Mouse (Mus musculus): Measurements from ENCODE around the gene Poll. TPM values are rescaled to one million over a fixed set of nuclear protein-coding genes. Genes with fewer than 3 reads are reported as not detected.

Gene Poll
- polyA plus RNA-seq, 1 experiment from 2014 or later, result 13.6 TPM

- Histone ChIP-seq H3K4me2 (no peak overlapping the region), H3K9ac (ENCODE audit: low read depth, low read length) (no peak overlapping the region), H3K36me3 (ENCODE audit: control insufficient read depth, insufficient read depth, low read length) (no peaks in the 10 kb centered on the region), H3K27me3 (ENCODE audit: control insufficient read depth, insufficient read depth, low read length) (no peaks in the 10 kb centered on the region), H3K4me1 (ENCODE audit: control insufficient read depth, insufficient read depth, low read length) (no peaks in the 10 kb centered on the region), H3K9me3 (replicated peaks; ENCODE audit: control insufficient read depth, low read length) (no peaks in the 10 kb centered on the region), H3K4me3 (ENCODE audit: low read depth, low read length) (no peak overlapping the region), H3K27ac (ENCODE audit: low read depth, low read length) (no peak overlapping the region)
- ATAC-seq (replicated peaks; ENCODE audit: insufficient number of reproducible peaks, low FRiP score, low TSS enrichment), result no peak
- WGBS (ENCODE audit: insufficient replicate concordance), result 87% methylated on average over 6 of the region's 6 CpGs
These were observed 35.1 kb upstream of the Poll start for GRCm38 (mm10) chr19:45595481-45595880.

- Histone ChIP-seq H3K4me2 (no peak overlapping the region), H3K9me3 (replicated peaks; ENCODE audit: control insufficient read depth, low read length) (no peaks in the 10 kb centered on the region), H3K27me3 (ENCODE audit: control insufficient read depth, insufficient read depth, low read length) (no peaks in the 10 kb centered on the region), H3K27ac (ENCODE audit: low read depth, low read length) (no peak overlapping the region), H3K4me3 (ENCODE audit: low read depth, low read length) (no peak overlapping the region), H3K4me1 (ENCODE audit: control insufficient read depth, insufficient read depth, low read length) (no peaks in the 10 kb centered on the region), H3K36me3 (ENCODE audit: control insufficient read depth, insufficient read depth, low read length) (no peaks in the 10 kb centered on the region), H3K9ac (ENCODE audit: low read depth, low read length) (no peak overlapping the region)
- no peak for ATAC-seq (replicated peaks; ENCODE audit: insufficient number of reproducible peaks, low FRiP score, low TSS enrichment)
- 72% methylated on average over 7 of the region's 7 CpGs for WGBS (ENCODE audit: insufficient replicate concordance)
These were observed 33.7 kb upstream of the Poll start for GRCm38 (mm10) chr19:45594079-45594478.

DNA sequence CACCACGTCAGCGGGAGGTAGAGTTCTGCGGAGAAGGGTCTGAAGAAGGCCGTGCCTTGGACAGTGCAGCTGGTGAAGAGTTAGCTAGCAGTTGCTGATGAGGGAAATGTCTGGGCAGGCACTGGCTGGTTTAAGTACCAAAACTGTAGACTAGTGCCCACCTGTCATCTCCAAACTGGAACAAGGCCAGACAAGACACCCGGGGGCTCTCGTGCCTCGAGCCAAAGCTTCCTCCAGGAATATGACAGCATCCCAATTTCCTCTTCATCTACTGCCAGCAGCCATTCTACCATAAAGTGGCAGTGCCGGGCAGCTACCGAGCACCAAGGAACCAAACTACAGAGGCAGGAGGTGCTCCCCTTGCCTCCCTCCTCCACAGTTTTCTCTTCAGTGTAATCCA, 32.6 kb upstream of the Poll start:
- Histone ChIP-seq H3K4me1 (ENCODE audit: control insufficient read depth, insufficient read depth, low read length) (no peaks in the 10 kb centered on the region), H3K4me2 (no peak overlapping the region), H3K9ac (ENCODE audit: low read depth, low read length) (no peak overlapping the region), H3K4me3 (ENCODE audit: low read depth, low read length) (no peak overlapping the region), H3K27ac (ENCODE audit: low read depth, low read length) (no peak overlapping the region), H3K27me3 (ENCODE audit: control insufficient read depth, insufficient read depth, low read length) (no peaks in the 10 kb centered on the region), H3K9me3 (replicated peaks; ENCODE audit: control insufficient read depth, low read length) (no peaks in the 10 kb centered on the region), H3K36me3 (ENCODE audit: control insufficient read depth, insufficient read depth, low read length) (no peaks in the 10 kb centered on the region)
- ATAC-seq (replicated peaks; ENCODE audit: insufficient number of reproducible peaks, low FRiP score, low TSS enrichment), result no peak
- WGBS (ENCODE audit: insufficient replicate concordance), result 94% methylated on average over 9 of the region's 9 CpGs

DNA sequence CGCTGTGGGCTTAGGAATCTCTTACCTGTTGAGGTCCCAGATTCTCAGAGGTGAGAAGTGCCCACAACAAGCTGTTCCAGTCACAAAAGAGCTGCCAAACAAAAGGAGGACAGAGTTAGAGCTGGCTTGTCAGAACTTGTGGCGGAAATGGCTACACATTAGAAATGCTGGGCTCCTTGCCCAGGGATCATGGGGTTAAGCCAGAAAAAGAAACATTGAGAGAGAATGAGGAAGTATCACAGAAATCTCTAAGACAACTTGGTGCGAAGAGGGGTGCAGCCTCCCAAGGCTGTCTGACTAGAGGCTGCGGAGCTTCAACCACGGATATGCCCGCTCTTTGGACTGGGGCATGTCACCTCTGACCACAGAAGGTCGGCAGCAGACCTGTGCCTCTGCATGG, 31.4 kb upstream of the Poll start:
- no peak for ATAC-seq (replicated peaks; ENCODE audit: insufficient number of reproducible peaks, low FRiP score, low TSS enrichment)
- no peak overlapping the region for H3K9ac ChIP-seq (ENCODE audit: low read depth, low read length)
- H3K4me2 ChIP-seq, result no peak overlapping the region
- 80% methylated on average over 7 of the region's 7 CpGs for WGBS (ENCODE audit: insufficient replicate concordance)
- H3K9me3 ChIP-seq (replicated peaks; ENCODE audit: control insufficient read depth, low read length), result no peaks in the 10 kb centered on the region
- H3K4me3 ChIP-seq (ENCODE audit: low read depth, low read length), result no peak overlapping the region
- H3K4me1 ChIP-seq (ENCODE audit: control insufficient read depth, insufficient read depth, low read length), result no peaks in the 10 kb centered on the region; the same call in 1 of the 2 replicates
- H3K27me3 ChIP-seq (ENCODE audit: control insufficient read depth, insufficient read depth, low read length), result no peaks in the 10 kb centered on the region
- H3K36me3 ChIP-seq (ENCODE audit: control insufficient read depth, insufficient read depth, low read length), result no peaks in the 10 kb centered on the region
- no peak overlapping the region for H3K27ac ChIP-seq (ENCODE audit: low read depth, low read length)

GRCm38 (mm10) chr19:45589761-45590160, 29.4 kb upstream of the Poll start:
- no peaks in the 10 kb centered on the region for H3K9me3 ChIP-seq (replicated peaks; ENCODE audit: control insufficient read depth, low read length)
- H3K4me3 ChIP-seq (ENCODE audit: low read depth, low read length), result no peak overlapping the region
- 91% methylated on average over 6 of the region's 6 CpGs for WGBS (ENCODE audit: insufficient replicate concordance)
- no peaks in the 10 kb centered on the region for H3K27me3 ChIP-seq (ENCODE audit: control insufficient read depth, insufficient read depth, low read length)
- peaks cover 6% of the 10 kb centered on the region; the same call in 1 of the 2 replicates for H3K4me1 ChIP-seq (ENCODE audit: control insufficient read depth, insufficient read depth, low read length)
- H3K9ac ChIP-seq (ENCODE audit: low read depth, low read length), result no peak overlapping the region
- ATAC-seq (replicated peaks; ENCODE audit: insufficient number of reproducible peaks, low FRiP score, low TSS enrichment), result no peak
- no peak overlapping the region for H3K27ac ChIP-seq (ENCODE audit: low read depth, low read length)
- H3K36me3 ChIP-seq (ENCODE audit: control insufficient read depth, insufficient read depth, low read length), result no peaks in the 10 kb centered on the region
- no peak overlapping the region for H3K4me2 ChIP-seq

- Histone ChIP-seq H3K9ac (ENCODE audit: low read depth, low read length) (no peak overlapping the region), H3K4me3 (ENCODE audit: low read depth, low read length) (no peak overlapping the region), H3K4me1 (ENCODE audit: control insufficient read depth, insufficient read depth, low read length) (peaks cover 6% of the 10 kb centered on the region; the same call in 1 of the 2 replicates), H3K9me3 (replicated peaks; ENCODE audit: control insufficient read depth, low read length) (no peaks in the 10 kb centered on the region), H3K4me2 (no peak overlapping the region), H3K27ac (ENCODE audit: low read depth, low read length) (no peak overlapping the region), H3K36me3 (ENCODE audit: control insufficient read depth, insufficient read depth, low read length) (no peaks in the 10 kb centered on the region), H3K27me3 (ENCODE audit: control insufficient read depth, insufficient read depth, low read length) (no peaks in the 10 kb centered on the region)
- 62% methylated on average over 6 of the region's 6 CpGs for WGBS (ENCODE audit: insufficient replicate concordance)
- no peak for ATAC-seq (replicated peaks; ENCODE audit: insufficient number of reproducible peaks, low FRiP score, low TSS enrichment)
These were observed 27.4 kb upstream of the Poll start for GRCm38 (mm10) chr19:45587509-45588292.

GRCm38 (mm10) chr19:45586850-45587249, 26.5 kb upstream of the Poll start:
- Histone ChIP-seq H3K9ac (ENCODE audit: low read depth, low read length) (no peak overlapping the region), H3K36me3 (ENCODE audit: control insufficient read depth, insufficient read depth, low read length) (no peaks in the 10 kb centered on the region), H3K9me3 (replicated peaks; ENCODE audit: control insufficient read depth, low read length) (no peaks in the 10 kb centered on the region), H3K27me3 (ENCODE audit: control insufficient read depth, insufficient read depth, low read length) (no peaks in the 10 kb centered on the region), H3K4me3 (ENCODE audit: low read depth, low read length) (no peak overlapping the region), H3K27ac (ENCODE audit: low read depth, low read length) (no peak overlapping the region), H3K4me1 (ENCODE audit: control insufficient read depth, insufficient read depth, low read length) (peaks cover 14% of the 10 kb centered on the region), H3K4me2 (no peak overlapping the region)
- 46% methylated on average over 3 of the region's 3 CpGs for WGBS (ENCODE audit: insufficient replicate concordance)
- ATAC-seq (replicated peaks; ENCODE audit: insufficient number of reproducible peaks, low FRiP score, low TSS enrichment), result no peak

- ATAC-seq (replicated peaks; ENCODE audit: insufficient number of reproducible peaks, low FRiP score, low TSS enrichment), result no peak
- H3K9me3 ChIP-seq (replicated peaks; ENCODE audit: control insufficient read depth, low read length), result no peaks in the 10 kb centered on the region
- H3K4me1 ChIP-seq (ENCODE audit: control insufficient read depth, insufficient read depth, low read length), result peaks cover 20% of the 10 kb centered on the region
- no peak overlapping the region for H3K27ac ChIP-seq (ENCODE audit: low read depth, low read length)
- no peak overlapping the region for H3K9ac ChIP-seq (ENCODE audit: low read depth, low read length)
- no peaks in the 10 kb centered on the region for H3K27me3 ChIP-seq (ENCODE audit: control insufficient read depth, insufficient read depth, low read length)
- no peak overlapping the region for H3K4me2 ChIP-seq
- WGBS (ENCODE audit: insufficient replicate concordance), result 58% methylated on average over 9 of the region's 9 CpGs
- H3K36me3 ChIP-seq (ENCODE audit: control insufficient read depth, insufficient read depth, low read length), result no peaks in the 10 kb centered on the region
- H3K4me3 ChIP-seq (ENCODE audit: low read depth, low read length), result no peak overlapping the region
These were observed 24.7 kb upstream of the Poll start for GRCm38 (mm10) chr19:45584856-45585620.
